Mouse (Mus musculus) brain, adult 2 months (tissue): ENCODE data around the gene Gm10228.
"Not testable (repeated sequence)": the region's sequence is repeated elsewhere in the genome, so short reads cannot be mapped to it uniquely, and the experiment has no call there.

Source experiments
- DNase-seq: peaks from one replicate; pipeline ENCODE4 v3.0.0; 2011; ENCODE audit warnings: low read depth, low spot score

Gene Gm10228

GRCm38 (mm10) chr16:89041372-89041771 lies at the start of gene Gm10228:
Gm10228 (minus strand) TSS chr16:89041472.
- DNase-seq = not testable (repeated sequence)

GRCm38 (mm10) chr16:89071041-89071440 lies 29.8 kb upstream of the Gm10228 start:
- DNase-seq = not testable (repeated sequence)

GRCm38 (mm10) chr16:89063902-89064301 lies 22.6 kb upstream of the Gm10228 start, which contains the start of gene 1110025L11Rik:
1110025L11Rik (minus strand) TSS chr16:89064002.
- not testable (repeated sequence) for DNase-seq

GRCm38 (mm10) chr16:89047783-89048182 lies 6.5 kb upstream of the Gm10228 start, which contains the start of gene Krtap6-5:
Krtap6-5 (minus strand) TSS chr16:89047883.
- no peak for DNase-seq

DNA sequence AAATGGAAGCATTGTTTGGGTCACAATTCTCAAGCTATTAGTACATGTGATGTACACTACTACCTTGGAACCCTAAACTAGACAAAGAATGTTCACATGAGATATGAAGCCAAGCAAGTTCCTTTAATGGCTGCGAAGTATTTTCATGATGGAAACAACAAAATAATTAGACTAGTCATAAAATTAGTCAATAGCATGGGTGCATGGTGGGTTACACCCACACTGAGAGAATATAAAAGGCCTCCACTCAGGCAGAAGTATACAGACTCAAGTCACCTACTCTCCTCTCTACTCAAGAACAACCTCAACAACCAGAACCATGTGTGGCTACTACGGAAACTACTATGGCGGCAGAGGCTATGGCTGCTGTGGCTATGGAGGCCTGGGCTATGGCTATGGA lies 9.9 kb downstream of the Gm10228 start, which contains the start of gene Krtap6-1:
Gene Krtap6-1 (plus strand): TSS at position 301 of the 400 bp plus-strand sequence.
- not testable (repeated sequence) for DNase-seq

DNA sequence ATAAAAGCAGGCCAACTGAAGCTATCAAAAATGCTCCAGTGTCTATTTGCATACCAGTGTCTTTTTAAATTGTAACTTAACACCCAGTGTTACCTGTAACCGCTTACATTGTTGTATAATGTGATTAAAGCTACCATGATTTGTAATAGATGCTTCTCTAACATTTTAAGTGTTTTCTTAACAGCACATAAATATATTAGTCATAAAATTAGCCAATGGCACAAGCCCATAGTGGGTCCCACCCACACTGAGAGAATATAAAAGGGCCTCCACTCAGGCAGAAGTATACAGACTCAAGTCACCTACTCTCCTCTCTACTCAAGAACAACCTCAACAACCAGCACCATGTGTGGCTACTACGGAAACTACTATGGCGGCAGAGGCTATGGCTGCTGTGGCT lies 26.3 kb downstream of the Gm10228 start, which contains the start of gene Gm10229:
Gene Gm10229 (plus strand): TSS at position 301 of the 400 bp plus-strand sequence.
- DNase-seq = not testable (repeated sequence)

GRCm38 (mm10) chr16:89013973-89014372 lies 27.3 kb downstream of the Gm10228 start:
- no peak for DNase-seq

- no peak for DNase-seq
Observed at GRCm38 (mm10) chr16:89010659-89011058, 30.6 kb downstream of the Gm10228 start, which contains the start of gene Krtap22-2. Krtap22-2 (minus strand) TSS chr16:89010759.
